7 mouse cellular contexts compared by ENCODE assay signal in the genomic region with DNA sequence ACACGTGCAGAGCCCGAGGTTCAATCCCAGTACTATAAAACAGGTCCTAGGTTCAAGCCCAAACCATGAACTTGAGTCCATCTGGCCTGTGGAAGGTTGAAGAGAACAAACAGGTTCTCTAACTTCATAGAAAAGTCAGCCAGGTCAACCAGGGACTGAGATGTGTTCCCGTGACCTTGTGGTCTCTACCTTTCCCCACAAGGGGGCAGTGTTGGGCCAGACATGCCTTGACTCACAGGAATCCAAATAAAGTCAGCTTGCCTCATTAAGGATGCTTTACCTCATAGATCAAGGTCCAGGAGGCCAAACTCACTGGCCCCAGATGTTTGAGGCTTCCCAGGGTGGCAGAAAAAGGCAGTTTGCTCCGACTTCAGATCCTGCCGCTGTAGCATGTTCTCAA. TPM values are rescaled to one million over a fixed set of nuclear protein-coding genes. Genes with fewer than 3 reads are reported as not detected.
A peak's percentile ranks its signal among the peaks of the same experiment; 100 is the strongest.
DNase-seq lines count a peak whose midpoint lies in the region.

No protein-coding gene starts in this region.

- DNase-seq in CD8-positive naive resting alpha-beta T cell, adult 2 months (ENCODE audit: low read depth in 2 of 2, low spot score in 2 of 2) = peak; percentile 38 to 53
- peak; percentile 84 for DNase-seq in MN1 (ENCODE audit: low spot score)
- DNase-seq in cerebellum, adult 8-10 months = peak; percentile 64
- DNase-seq in gastrocnemius, postnatal 10 days = peak; percentile 73
- peak; percentile 64 for DNase-seq in layer of hippocampus, adult 9-10 months (ENCODE audit: low spot score)
- DNase-seq in lung, postnatal 36 days = peak; percentile 91
- DNase-seq in spleen, adult 12 weeks (ENCODE audit: low spot score) = peak; percentile 46

RNA-seq across cellular contexts. Expression of gene Sec14l3, which starts 11.1 kb away (rescaled TPM):
- total RNA-seq in gastrocnemius, postnatal 10 days (2021) = not detected

RNA-seq across cellular contexts. Expression of gene Sec14l4, which starts 22.3 kb away (rescaled TPM):
- total RNA-seq in gastrocnemius, postnatal 10 days (2021) = under 1 TPM in 1 of 2 experiments, not detected in 1; 0.11 TPM

RNA-seq across cellular contexts. Expression of gene Mtfp1, which starts 41.7 kb away (rescaled TPM):
- 10 to 100 TPM; 25.7 to 34.8 TPM for total RNA-seq in gastrocnemius, postnatal 10 days (2021)

Comparison
In these comparisons a context has a peak if more than half of its experiments do, and no peak if none do; other contexts are left out.
1. Peak in every context shown above with its lines: DNase-seq.